Mouse (Mus musculus) adrenal gland, adult 8-10 months (tissue): Measurements from ENCODE around the gene Spata17. TPM values are rescaled to one million over a fixed set of nuclear protein-coding genes. Genes with fewer than 3 reads are reported as not detected.
A peak's percentile ranks its signal among the peaks of the same experiment; 100 is the strongest.

Experiments
- DNase-seq: peaks from one replicate; pipeline ENCODE4 v3.0.0; 2022
- total RNA-seq, 4 experiments: library from RNA; stranded (reverse); gene quantifications; 2 replicates each; pipeline ENCODE4 v1.2.4; 2022

Gene Spata17
- total RNA-seq, 4 experiments from 2014 or later, result 0.31 to 1.3 (median 0.89) TPM

DNA sequence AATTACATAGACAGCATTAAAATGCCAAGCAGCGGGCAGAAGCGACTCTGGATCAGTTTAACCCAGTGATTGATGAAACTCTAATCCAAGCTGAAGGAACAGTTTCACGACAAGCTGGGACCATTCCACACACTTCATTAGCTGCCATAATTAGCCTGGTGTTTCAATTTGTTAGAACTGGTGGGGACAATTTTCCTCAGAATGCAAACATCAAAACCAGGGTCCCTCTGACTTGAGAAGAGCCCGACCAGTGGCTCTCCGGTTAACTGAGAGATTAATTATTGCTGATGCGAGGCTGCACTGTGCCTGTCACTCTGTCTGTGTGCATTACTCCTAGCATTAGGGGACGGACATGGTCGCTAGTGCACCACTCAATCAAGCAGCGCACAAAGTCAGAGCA is 137.9 kb downstream of the Spata17 start:
- no peak for DNase-seq

- no peak for DNase-seq
These were observed 138.3 kb downstream of the Spata17 start for GRCm38 (mm10) chr1:187077043-187077334.

DNA sequence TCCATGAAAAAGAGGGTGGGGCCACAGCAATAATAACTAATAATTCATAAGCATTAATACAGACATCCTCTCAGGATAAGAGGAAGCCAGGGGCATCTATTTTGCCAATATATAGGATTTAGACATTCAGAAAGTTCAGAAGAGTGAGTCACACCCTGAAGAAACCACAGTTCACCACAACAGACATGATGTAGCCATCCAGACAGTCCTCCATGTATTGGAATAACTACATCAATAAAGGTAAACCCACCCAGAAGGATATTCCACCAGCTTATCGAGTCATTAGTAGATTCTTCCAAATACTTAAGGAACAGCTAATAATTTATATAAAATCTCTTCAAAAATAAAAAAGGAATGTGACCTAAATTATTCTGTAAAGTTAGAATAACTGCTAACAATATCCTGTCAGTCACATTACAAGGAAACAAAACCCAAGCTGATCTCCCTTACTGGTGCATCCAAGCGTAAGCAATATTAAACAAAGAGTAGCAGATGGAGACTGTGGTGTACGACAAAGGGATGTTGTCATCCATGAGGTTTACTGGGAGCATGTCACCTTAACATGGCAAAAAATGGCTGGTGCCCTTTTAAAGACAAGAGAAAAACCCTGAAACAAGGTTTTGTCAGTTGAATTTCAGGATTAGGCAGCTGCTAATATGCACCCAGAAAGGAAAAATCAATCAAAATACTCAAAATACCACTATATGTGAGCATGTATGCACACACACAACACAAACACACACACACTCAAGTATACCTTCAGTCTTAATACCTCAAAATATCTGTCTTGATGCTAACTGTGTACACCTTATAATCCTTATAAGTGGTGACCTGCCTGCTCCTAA is 138.8 kb downstream of the Spata17 start:
- no peak for DNase-seq

GRCm38 (mm10) chr1:187059874-187060273 is 155.4 kb downstream of the Spata17 start:
- DNase-seq, result no peak

GRCm38 (mm10) chr1:187054333-187054732 is 160.9 kb downstream of the Spata17 start:
- DNase-seq, result no peak

DNA sequence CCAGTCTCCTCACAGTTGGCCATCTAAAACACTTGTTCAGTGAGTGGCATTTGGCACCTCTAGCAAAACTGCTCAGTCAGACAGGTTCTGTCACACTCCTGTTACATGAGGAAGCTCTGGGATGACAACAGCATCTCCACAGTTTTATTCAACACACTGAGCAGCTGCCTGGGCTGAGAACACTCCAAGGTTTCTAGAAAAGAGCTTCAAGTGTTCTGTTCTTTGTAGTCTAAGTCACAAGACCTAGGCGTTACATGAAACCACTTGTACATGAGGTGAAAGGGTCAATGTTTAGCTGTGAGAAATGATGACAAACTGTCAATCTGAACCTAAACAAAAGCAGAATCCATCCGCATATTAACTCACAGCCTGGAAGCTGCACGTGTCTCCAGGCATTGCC is 161.4 kb downstream of the Spata17 start:
- no peak for DNase-seq

GRCm38 (mm10) chr1:187052532-187052931 is 162.7 kb downstream of the Spata17 start:
- no peak for DNase-seq

DNA sequence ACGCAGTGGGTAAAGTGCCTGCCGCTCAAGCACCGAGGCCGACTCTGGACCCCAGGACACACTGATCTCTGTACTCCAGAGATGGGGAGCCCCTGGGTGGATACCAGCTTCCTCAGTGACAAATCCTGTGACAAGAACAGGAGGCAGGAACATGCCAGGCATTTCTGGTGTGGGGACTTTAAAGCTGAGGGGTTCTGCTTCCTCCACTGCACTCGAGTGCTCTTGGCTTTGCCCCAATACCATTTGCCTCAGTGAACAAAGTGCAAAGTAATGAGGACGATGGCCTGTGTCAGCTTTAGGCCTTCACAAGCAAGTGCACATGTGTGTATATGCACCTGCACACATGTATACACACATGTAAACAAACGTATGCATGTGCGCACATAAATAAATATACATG is 164.0 kb downstream of the Spata17 start:
- DNase-seq, result no peak

DNA sequence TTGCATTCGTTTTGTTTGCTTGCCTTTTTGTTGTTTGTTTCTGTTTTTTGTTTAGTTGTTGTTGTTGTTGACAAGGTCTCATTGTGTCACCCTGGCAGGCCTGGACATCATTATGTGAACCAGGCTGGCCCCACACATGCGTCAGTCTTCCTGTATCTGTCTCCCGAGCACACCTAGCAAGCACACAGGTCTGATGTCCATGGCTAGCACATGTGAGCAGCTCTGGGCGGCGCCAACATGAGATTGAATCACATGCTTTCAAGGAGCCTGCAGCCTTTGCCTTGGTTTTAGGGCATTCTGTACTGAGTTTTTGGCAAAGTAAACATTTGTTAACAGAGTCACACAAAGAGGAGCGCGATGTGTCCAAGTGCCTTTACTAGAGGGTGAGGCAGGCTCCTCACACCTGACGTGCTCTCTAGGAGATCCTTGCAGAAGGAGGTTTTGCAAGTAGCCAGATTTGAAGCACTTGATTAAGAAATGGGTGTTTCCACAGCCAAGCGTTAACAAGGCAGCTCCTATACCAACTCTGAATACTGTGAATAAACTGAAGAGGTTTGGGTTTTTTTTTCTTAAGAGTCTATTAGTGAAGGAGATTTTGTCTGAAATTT is 166.5 kb downstream of the Spata17 start:
- DNase-seq, result no peak

GRCm38 (mm10) chr1:187044726-187045125 is 170.5 kb downstream of the Spata17 start:
- no peak for DNase-seq

- DNase-seq, result no peak
These were observed 175.5 kb downstream of the Spata17 start for GRCm38 (mm10) chr1:187039801-187040200.

GRCm38 (mm10) chr1:187035785-187036184 is 179.5 kb downstream of the Spata17 start:
- no peak for DNase-seq

- no peak for DNase-seq
These were observed 183.5 kb downstream of the Spata17 start for GRCm38 (mm10) chr1:187031796-187032195.

DNA sequence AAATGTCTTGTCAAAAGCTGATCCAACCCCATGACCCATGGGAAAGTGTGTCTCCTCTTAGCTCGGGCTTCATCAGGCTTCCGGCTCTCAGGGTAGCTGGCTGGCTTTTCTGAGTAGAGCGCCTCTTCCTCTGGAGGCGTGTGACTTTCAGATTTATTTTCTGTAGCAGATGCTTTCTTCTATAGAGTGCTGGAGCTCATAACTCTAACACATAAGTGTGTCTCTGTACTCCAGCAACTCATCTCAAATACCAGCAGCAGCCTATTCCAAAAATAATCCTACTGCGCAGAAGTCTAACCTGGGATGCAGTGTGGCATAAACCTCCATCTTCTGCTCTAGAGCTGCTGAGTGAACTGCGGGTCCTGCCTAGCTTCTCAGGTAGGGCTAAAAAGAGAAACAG is 186.4 kb downstream of the Spata17 start:
- no peak for DNase-seq

DNA sequence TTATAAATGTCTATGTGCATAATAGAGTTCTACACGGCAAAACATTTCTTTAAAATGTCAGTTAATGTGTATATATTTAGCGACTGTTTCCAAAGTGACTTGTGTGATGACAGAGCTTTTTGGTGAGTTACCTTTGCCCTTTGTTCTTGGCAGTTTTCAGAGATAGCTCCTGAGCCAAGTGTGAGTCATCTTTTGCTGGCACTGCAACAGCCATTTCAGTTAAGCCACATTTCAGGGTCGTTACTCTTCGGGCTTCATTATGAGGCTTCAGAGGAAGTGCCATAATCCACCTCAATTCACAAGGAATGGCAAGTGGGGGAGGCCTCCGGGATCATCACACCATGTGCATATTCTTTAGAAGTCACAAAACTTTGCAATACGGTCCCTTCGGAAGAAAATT is 195.3 kb downstream of the Spata17 start:
- peak; percentile 66 for DNase-seq

DNA sequence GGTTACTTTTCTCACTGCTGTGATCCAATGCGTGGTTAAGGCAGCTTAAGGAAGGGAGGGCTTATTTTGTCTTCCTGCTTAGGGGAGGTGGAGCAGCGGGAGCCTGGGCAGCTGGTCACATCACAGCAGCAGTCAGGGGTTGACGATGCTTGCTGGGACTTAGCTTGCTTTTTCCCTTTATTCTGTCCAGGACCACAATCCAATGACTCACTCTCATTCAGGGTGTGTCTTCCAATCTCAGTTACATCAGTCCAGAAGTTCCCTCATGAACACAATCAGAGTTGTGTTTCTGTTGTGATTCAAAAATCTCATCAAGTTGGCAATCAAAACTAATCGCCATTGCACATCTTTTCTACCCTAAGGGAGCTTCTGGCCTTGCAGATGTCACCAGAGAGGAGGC is 199.1 kb downstream of the Spata17 start:
- DNase-seq, result no peak

DNA sequence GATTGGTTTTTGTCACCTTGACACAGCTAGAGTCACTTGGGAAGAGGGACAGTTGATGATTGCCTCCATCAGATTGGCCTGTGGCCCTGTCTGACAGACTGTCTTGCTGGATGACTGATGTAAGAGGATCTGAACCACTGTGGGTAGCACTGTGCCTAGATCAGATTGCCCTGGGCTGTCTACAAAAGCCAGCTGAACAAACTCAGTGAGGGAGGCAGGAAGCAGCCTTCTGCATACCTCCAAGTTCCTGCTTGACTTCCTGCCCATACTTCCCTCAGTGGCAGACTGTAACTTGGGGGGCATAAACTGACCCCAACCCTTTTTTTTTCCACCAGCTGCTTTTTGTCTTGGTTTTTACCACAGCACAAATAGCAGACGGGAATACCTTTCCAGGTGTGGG is 199.6 kb downstream of the Spata17 start:
- no peak for DNase-seq

DNA sequence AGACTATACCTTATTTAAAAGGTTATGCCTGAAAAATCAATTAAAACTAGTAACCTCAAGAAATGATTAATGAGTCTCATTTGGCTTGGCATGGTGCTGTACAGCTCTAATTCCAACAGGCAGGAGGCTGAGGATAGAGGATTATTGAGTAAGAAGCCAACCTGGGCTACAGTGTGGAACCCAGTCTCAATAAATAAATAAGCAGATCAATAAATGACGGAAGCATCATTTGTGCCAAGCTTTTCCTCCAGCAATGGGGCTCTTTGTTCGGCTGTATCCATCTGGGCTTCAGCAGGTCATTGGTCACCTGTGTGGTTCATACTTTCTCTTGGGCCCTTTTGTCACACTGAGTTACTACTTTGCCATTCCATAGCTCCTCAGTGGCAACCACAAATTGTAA is 201.1 kb downstream of the Spata17 start:
- DNase-seq, result no peak

DNA sequence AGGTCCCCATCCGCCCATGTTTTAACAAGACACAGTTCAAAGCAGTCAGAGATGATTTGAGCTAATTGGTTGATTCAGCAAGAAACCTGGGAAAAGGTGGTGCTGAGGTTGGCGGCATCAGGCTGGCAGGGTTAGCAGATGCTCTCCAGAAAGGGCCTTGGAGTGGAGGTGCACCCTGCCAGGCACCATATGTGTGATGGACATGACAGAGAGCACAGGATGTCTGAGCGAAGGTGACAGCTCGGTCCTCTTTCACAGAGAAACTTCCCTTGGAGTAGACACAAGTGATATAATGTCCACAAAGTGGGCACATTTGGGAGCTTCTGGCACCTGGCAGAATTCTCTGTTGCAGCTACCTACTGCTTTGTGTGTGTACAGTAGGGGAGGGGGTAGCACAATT is 203.7 kb downstream of the Spata17 start:
- DNase-seq, result no peak

DNA sequence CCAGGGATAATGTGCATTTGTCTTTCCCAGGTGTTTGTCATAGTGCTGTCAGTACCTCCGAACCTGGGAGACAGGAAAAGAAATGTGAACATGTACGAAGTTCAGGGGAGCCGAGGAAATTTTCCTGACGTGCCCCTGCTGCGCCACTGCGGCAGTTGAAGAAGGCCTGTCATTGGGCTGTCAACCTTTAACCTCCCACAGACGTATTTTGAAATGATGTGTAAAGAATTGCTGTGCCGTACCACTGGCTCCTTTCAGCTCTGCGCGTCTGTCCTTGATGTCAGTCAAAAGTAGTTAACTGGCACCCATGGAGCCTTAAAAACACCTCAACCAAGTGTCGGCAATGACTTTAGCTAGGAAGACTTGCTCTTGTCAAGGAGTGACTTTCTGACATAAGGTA is 205.2 kb downstream of the Spata17 start:
- no peak for DNase-seq

DNA sequence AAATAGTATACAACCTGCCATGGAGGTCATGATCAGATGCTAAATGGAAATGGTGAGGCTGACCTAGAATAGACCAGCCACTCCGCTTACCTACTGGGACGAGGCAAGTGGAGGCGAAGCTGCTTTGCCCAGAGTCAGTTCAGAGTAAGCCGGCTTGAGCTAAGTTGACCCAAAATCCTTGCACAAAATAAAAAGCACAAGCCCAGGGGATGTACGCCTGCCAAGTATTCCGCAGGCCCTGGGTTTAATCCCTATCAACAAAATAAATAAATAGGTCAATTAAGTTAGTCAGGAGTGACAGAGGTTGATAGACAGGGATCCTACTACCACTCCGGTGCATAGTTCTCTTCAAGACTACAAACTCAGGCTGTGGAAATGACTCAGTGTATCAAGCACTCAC is 207.0 kb downstream of the Spata17 start:
- no peak for DNase-seq

GRCm38 (mm10) chr1:187006227-187006925 is 208.9 kb downstream of the Spata17 start:
- DNase-seq, result no peak

DNA sequence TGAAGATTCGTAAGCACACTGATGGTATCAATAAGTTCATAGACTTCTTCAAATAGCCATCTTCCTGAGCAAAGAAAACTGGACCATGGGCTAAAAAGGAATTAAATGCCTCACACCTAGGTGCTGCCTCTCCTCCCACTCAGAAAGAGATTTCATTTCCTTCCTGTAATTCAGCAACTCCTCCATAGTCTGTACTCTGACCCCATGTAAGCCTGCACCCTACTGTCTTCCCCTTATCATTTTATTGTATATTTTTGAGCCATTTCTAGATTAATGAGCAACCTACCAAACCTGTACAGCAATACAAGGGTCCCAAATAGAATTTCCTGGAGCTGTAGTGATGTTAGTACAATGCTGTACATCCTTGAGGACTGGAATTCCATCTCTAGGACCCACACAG is 211.0 kb downstream of the Spata17 start:
- no peak for DNase-seq

DNA sequence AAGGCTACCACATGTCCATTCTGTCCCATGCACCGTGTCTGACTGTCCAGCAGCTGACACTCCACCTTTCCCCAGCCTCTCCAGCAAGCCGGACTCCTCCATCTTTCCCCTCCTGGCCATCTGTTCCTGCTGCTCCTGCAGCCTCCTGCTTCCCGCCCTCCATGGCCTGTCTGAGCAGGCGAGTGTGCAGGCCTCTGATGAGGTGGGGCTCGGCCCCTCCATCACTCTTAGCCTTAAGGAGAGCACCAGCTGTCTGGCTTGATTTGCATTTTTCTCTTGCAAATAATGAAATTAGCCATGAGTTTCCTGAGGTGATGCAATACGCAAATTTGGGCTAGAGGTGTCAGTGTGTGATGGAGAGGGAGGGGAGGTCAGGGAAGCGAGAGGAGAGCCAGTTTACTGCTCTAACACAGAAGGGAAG is 211.8 kb downstream of the Spata17 start:
- DNase-seq, result no peak
